Mouse (Mus musculus): ENCODE measurements around the gene Olfr976.
"Not testable (repeated sequence)": the region's sequence is repeated elsewhere in the genome, so short reads cannot be mapped to it uniquely, and the experiment has no call there.

Gene Olfr976

GRCm38 (mm10) chr9:39961033-39961432, at the start of gene Olfr976:
Gene Olfr976, minus strand, starts transcription at chr9:39961133.
- not testable (repeated sequence) for DNase-seq (ENCODE audit: low spot score)

DNA sequence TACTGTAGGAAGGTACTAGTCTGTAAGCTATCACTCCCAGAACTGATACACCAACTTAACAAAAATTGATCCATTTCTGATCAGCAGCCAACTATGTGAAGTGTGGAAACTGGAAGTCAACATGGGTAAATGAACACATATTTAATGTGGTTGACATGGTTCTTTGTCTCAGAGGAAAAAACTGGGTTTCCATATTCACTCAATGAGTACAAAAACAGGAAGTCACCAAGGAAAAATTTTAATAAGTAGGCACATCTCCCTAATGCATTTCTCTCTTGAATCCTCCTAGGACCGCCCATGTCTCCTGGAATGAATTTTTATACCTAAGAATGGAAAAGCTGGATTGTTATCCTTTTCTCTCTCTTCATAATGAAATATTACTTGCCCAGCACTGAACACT, 48.5 kb upstream of the Olfr976 start, which contains the start of gene Olfr980:
Olfr980 (minus strand) TSS at position 101 of the 400 bp plus-strand sequence.
- no peak for DNase-seq (ENCODE audit: low spot score)

DNA sequence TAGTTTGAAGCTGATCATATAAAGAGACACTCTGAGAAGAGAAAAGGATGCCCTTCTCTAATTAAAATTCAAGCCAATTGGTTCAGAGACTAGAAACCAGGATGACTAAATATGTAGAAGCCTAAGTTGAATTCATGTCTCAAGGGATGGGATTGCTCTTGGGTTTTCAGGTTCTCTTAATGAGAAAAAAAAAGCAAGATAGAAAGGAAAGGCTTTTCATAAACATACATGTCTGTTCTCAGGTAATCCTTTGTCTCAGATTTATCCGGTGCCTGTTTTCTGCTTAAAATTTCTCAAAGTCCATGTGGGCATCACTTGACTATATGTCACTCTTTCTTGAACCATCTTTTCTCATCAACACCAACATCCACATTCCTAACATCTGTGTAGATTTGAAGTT, 42.4 kb upstream of the Olfr976 start, which contains the start of gene Olfr979:
Olfr979 (minus strand) TSS at position 101 of the 400 bp plus-strand sequence.
- no peak for DNase-seq (ENCODE audit: low spot score)

GRCm38 (mm10) chr9:39991813-39992212, 30.9 kb upstream of the Olfr976 start, which contains the start of gene Olfr978:
Gene Olfr978, plus strand, starts transcription at chr9:39992113.
- no peak for DNase-seq (ENCODE audit: low spot score)

DNA sequence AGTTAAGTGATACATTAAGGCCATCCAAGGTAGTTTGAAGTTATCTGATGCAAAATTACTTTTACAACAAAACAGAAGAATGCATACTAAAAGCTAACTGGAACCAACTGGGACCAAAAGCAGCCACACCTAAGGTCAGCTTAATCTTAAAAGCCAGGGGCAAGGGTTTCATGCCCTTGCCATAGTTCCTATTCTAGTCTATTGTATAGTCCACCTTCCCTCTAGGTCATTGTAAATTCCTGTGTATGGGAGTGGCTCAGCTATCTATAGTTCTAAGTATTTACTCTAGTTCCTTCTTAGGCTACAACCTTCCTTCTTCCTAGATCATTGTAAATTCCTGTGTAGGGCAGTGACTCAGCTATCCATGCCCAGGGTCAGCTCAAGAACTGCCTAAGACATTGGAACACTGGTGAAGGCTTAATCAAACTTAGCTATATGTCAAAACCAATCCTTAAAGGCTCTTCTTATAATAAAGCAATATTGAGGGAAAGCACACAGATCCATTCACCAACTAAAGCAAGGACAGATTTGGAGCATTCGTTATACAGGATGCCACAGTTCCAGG, 15.7 kb upstream of the Olfr976 start:
- not testable (repeated sequence) for DNase-seq (ENCODE audit: low spot score)

DNA sequence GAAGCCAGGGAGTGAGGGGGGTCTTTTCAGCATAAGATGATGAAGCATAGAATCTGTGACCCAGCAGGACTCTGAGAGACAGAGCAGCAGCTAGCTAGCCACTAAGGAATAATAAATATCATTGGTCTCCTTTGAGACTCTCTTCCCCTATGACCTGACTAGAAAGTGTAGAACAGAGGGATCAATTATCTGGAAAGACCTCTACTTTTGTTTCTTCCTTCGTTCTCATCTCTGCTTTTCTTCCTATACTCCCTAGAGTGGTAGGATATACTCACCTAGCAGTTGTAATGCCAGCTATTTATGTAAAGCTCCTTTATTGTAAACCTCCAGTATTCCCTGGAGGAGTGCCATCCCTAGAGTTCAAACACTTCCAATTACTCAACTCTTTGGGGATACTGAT, 9.0 kb downstream of the Olfr976 start, which contains the start of gene Olfr975:
Olfr975 (minus strand) TSS at position 101 of the 400 bp plus-strand sequence.
- DNase-seq (ENCODE audit: low spot score): no peak

DNA sequence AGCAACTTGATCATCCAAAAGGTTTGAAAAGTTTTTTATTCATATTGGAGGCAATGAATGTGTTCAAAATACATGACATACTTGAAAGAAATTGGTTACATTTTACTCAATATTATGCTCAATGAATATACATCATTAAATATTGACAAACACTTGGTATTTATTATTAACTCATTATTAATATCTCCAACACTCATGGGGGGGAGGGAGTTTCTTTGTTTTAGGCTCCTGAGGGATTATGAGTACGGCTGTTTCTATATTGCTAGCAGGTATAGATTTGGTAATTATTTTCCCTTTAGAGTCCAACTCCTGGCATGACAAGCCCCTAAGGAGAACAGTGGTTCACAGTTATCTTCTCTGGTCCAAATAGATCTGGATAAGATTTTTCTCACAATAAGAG, 23.7 kb downstream of the Olfr976 start, which contains the start of gene Olfr974:
Olfr974 (plus strand) TSS at position 301 of the 400 bp plus-strand sequence.
- DNase-seq (ENCODE audit: low spot score): no peak

DNA sequence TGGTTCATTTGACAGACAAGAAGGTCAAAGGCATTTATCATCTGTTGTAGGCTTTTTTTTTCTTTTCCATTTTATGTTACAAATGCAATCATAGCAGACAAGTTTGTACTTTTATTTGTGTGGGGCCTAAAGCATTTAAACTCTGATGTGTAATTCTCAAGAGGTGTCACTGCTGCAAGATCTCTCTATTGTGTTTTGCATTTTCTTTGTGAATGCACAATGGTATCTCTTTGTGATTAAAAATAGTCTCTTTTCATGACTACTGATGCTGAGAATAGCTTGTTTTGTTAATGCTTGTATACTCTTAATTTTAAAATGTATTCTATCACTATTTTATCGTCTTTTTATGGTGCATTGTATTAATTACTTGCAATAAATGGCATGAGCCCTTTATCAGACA, 32.1 kb downstream of the Olfr976 start:
- DNase-seq (ENCODE audit: low spot score): not testable (repeated sequence)

DNA sequence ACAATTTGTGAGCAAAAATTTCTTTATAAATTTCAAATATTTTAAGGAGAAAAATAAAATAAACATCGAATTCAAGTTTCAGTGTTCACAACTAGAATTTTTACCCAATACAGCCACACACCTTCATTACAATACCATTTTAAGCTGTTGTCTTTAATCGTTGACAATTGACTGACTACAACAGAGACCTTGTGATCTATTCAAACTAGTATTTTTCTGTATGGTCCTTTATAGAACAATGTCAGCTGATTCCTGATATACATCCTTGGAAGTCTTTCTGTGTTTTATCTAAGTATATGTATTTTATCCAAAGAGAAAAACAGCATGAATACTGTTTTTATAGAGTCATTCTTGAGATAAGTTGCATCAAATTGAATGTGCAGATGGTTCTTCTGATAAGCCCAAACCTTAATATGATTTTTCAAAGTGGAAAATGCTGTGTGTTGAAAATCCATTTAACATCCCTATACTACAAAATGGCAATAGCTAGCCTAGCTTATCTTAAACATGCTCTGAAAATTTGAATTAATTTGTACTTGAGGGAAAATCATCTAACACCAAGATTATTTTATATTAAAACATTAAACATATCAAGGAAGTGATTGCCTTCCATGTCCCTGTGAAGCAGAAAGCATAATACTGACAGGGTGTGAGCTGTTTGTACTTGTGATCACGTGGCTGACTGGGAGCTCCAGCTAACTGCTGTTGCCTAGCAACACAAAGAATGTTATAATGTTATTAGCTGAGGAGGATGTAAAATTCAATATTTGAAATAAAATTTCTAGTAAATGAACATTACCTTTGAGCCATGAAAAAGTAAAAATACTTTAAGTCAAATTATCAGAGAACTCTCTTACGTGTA, 32.7 kb downstream of the Olfr976 start:
- not testable (repeated sequence) for DNase-seq (ENCODE audit: low spot score)

- no peak for DNase-seq (ENCODE audit: low spot score)
Measured at GRCm38 (mm10) chr9:39909939-39910338, 51.0 kb downstream of the Olfr976 start.

GRCm38 (mm10) chr9:39907036-39907435, 53.9 kb downstream of the Olfr976 start, which contains the start of gene Olfr229:
Gene Olfr229, plus strand, starts transcription at chr9:39907336.
- no peak for DNase-seq (ENCODE audit: low spot score)

DNA sequence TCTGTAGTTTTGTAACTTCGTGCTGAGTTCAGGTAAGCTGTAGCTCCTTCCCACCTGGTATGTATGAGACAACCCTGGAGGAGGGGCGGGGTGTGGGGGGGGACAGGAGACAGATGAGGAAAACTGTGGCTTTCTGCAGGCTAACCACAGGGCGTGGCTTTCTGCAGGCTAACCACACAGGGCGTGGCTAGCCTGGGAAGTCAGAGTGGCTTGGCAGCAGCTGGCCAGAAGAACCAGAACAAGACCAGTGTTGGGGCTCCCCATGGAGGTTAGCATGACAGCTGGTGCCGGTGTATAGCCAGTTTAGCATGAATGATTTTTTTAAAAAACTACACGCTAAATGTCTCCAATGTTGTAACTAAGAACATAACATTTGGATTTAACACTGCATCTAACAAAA, 55.8 kb downstream of the Olfr976 start:
- no peak for DNase-seq (ENCODE audit: low spot score)

Measured in adipocyte (in vitro differentiated cells).